Mouse (Mus musculus) MEL-GATA-1-ER (cell line): ENCODE measurements around the gene Rbm15b.

Source experiments
- DNase-seq: peaks from one replicate; pipeline ENCODE4 v3.0.0-alpha.2; 2012; ENCODE audit warnings: low read depth; ENCODE audit errors: extremely low read depth

Gene Rbm15b

DNA sequence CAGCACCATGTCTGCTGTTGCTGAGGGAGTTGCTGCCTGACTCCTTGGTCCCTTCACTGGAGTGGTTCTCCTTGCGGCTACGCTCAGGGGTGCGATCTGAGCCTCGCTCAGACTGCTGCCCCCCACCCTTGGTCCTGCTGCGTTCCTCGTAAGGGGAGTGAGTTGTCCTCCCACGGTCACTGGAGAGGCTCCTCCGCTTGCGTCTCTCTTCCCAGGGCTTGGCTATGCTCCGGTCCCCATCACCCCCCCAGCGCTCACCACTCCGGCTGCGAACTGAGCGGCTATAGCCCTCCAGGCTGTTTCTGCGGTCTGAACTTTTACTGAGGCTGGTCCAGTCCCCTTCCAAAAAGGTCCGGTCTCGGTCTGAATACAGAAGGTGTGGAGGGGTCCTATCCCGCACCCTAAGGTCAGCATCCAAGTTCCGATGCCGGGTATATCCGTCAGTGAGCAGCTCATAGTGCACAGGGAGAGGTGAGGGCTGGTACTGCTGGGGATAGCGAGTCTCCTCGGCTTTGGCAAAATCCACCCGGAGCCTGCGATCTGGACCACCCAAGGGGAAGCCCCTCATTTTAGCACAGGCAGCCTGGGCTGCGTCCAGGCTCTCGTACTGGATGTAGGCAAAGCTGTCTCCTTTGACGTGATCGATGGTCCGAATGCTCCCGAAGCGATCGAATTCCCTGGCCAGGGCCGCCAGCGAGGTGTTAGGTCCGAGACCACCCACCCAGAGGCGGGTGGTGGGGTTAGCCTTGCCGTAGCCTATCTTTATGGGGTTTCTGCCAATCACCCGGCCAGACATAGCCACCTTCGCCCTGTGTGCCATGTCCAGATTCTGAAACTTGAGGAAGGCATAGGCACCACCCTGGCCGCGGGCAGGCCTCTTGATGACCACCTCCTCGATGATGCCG lies 2.0 kb downstream of the Rbm15b start:
- DNase-seq, result no peak

DNA sequence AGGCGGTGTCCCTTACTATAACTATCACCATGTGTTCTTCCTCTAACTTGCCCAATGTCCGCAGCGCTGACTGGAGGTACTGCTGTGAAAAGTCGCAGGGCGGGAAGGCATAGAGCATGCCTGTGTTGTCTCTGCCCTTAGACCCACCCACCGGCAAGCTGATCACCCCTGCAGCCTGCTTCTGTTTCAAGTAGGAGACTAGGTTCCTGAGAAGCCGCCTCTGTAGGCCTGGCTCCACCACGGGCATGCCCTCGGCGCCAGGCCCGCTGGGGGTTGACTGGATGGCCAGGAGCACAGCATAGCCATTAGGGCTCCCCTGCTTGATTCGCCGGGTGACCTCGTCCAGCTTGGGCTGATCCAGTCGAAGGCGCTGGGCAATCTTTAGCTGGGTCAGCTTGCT lies 2.9 kb downstream of the Rbm15b start:
- DNase-seq, result peak; percentile 41

DNA sequence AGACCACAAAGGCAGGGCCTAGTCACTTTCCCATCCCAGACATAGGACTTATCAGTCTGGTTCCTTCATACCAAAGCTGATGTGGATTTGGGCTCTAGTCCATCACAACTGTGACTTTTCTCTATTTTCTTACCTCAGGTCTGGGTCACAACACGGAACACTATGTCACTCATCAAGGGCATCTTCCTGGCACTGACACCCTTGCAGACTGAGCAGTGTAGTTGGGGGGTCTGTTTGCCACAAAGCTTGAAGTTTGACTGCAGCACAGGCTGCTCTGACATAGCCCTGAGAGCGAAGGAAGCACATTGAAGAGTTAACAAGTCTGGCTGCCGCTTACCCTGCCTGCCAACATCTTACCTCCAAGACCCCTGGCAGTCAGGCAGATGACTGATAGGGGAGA lies 4.1 kb downstream of the Rbm15b start:
- DNase-seq, result no peak

DNA sequence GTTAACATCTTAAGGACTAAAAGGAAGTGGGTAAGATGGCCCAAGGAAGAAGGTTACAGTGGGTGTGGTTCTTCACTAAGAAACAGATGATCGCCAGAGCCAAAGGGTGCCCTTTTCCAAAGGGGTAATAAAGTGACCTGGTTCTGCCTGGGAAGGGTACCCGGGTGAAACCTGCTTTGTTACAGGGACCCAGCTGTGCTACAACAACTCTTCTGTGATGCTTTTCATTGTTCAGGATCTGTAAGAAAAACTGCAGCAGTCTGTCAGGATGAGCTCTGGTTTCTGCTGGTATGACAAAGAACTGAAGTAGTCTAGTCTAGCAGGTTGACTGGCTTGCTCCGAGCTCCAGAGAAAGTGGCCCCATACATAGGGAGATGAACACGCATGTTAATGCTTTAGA lies 5.1 kb downstream of the Rbm15b start:
- DNase-seq, result no peak

DNA sequence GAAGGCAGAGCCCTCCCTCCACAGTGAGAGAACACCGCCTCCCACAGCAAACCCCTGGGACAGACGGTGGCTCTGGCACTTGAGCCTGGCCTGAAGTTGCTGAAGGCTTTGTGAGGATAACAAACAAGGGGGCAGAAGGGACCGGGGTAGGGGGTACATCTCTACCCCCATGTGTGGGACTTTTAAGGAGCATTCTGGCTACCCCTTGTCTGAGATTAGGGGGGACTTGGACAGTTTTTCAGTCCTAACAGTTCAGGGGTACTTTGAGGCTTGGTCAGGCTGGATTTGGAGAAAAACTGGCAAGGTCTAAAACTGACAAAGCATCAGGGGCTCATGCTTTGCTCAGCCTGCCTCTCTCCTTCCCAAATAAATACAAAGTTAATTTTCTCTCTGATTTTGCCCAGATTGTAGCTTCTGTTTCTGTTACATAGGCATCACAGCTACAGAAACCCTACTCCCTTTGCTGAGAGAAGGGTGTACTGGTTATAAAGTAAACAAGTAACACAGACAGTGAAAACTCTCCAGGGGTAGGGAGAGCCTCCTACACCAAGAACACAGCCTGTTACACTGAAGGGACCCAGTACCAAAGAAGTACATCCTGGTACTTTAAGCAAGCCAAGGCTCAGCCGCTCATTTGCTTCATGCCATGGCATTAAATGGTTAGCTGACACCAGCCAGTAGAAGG lies 6.0 kb downstream of the Rbm15b start:
- DNase-seq, result no peak

DNA sequence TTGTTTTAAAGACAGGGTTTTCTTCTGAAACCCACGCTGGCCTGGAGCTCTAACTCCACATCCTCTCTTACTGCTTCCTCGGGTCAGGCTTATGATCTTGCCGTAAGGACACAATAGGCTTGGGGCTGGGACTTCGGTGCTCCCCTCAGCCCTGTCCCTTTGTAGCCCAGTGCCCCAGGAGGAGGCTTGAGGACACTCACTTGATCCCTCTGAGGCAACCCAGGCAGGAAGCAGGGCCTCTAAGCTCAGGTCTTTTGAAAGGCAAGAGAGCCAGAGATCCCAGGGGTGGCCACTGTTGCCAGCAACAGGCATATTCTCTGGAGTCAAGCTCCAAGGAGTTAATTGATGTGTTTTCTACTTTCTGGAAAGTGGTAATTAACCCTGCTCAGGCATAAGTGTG lies 7.8 kb downstream of the Rbm15b start:
- DNase-seq, result no peak

DNA sequence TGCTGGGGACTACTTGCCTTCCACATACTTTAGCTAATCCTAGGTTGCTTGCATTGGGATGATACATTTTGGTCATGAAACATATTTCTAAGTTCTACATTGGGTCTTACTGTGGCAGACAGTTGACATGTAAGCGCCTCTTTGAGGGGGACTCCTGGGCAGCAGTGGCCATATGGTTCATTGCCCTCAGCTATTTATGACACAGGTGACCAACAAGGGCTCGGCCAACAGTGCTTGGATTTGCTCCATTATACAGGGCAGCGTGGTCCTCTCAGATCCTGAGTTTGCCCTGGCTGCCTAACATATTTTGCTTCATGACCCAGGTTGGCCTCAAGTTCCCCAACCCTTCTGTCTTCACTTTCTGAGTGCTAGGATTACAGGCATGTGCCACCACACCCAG lies 10.6 kb downstream of the Rbm15b start:
- DNase-seq, result no peak

DNA sequence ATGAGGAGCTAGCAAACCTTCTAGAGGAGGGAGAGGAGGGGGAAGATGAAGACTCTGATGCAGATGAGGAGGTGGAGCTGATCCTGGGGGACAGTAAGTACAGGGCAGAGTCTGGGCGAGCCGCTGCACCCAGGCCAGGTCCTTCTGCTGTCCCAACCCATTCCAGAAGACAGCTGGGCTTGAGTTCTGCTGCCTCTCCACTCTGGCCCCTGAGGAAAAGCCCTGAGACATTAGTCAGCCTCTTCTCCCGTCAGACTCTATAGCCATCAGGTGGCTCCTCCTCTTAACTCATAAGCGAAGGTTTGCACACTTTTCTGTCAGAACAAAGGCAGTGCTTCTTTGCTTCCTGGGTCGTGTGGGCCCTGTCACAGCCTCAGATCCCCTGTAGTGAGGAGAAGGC lies 13.0 kb downstream of the Rbm15b start:
- DNase-seq, result no peak

DNA sequence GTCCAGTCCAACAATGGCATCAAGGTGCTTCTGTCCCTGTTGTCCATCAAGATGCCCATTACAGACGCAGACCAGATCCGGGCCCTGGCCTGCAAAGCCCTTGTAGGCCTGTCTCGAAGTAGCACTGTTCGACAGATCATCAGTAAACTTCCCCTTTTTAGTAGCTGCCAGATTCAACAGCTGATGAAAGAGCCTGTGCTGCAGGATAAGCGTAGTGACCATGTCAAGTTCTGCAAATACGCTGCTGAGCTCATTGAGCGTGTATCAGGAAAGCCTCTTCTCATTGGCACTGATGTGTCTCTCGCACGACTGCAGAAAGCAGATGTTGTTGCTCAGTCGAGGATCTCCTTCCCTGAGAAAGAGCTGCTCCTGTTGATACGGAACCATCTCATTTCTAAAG lies 29.2 kb downstream of the Rbm15b start:
- DNase-seq, result peak; percentile 99

DNA sequence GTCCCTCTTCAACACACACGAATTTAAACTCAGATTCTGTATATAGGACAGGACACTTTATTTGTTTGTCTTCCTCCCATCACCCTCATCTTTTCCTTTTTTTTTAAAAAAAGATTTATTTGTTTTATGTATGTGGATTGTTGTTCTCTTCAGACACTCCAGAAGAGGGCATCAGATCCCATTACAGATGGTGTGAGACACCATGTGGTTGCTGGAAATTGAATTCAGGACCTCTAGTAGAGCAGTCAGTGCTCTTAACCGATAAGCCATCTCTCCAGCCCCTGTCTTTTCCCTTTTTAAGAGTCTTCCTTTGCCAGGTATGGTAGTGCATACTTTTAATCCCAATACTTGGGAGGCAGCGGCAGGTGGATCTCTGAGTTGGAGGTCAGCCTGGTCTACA lies 30.6 kb downstream of the Rbm15b start:
- no peak for DNase-seq

DNA sequence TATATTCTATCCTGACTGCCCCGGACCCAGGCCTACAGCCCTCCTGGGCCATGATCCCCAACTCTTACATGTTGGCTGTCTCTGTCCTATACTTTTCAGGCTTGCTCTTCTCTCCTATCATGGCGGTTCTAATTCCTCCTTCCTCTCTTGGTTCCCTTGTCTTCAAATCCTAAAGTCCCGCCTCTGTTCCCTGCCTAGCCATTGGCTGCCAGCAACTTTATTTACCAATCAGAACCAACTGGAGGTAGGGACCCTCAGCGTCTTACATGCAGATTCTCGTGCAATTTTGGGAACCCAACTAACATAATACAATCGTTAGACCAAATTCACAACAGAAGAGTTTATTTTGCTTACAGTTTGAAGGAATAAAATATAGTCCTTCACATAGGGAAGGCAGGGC lies 44.4 kb downstream of the Rbm15b start:
- DNase-seq, result no peak

DNA sequence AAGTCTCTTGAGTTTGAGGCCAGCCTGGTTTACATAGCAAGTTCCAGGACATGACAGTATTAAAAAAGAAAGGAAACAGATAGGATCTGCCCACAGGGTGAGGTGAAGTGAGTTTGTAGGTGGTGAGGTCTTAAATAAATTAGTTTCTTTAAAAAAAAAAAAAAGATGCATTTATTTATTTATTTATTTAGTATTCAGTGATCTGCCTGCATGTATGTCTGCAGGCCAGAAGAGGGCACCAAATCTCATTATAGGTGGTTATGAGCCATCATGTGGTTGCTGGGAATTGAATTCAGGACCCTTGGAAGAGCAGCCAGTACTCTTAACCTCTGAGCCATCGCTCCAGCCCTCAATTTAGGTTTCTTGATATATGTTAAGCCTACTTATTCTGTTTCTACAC lies 46.7 kb downstream of the Rbm15b start:
- DNase-seq, result no peak
